Comparison of ENCODE assay signal across 16 mouse cellular contexts in genomic region chr1:187101202-187101601, GRCm38 (mm10).
"Had no signal": no experiment of that assay in that cellular context is flagged by ENCODE, and none has a peak within 500 bp of the region (broad histone marks: within the 10 kb centered on the region; RNA-seq: fewer than 3 reads in every experiment).

No protein-coding gene starts in this region.

- H3K9me3 ChIP-seq: liver, embryonic 13.5 days; neural tube, embryonic 12.5 days; neural tube, embryonic 15.5 days had no signal

- H3K27ac ChIP-seq: layer of hippocampus, adult 2 months; left cerebral cortex, adult 2 months; liver, embryonic 13.5 days; neural tube, embryonic 12.5 days; neural tube, embryonic 15.5 days; stomach, postnatal 0 days had no signal

- DNase-seq: kidney, adult 2 months; kidney, postnatal 25 days; layer of hippocampus, postnatal 36 days; liver, embryonic 13.5 days; midbrain, embryonic 14.5 days; right cerebral cortex, postnatal 14 days; right cerebral cortex, postnatal 4 days; thymus, adult 2 months; thymus, postnatal 25 days had no signal

- H3K9ac ChIP-seq: liver, embryonic 13.5 days; neural tube, embryonic 12.5 days; neural tube, embryonic 15.5 days had no signal

- H3K4me1 ChIP-seq: liver, embryonic 13.5 days; neural tube, embryonic 12.5 days; neural tube, embryonic 15.5 days had no signal

- H3K4me2 ChIP-seq: liver, embryonic 13.5 days; midbrain, embryonic 11.5 days; neural tube, embryonic 12.5 days; neural tube, embryonic 15.5 days had no signal

- H3K36me3 ChIP-seq: liver, embryonic 13.5 days; neural tube, embryonic 12.5 days; neural tube, embryonic 15.5 days had no signal

- H3K27me3 ChIP-seq: liver, embryonic 13.5 days; neural tube, embryonic 12.5 days had no signal

- H3K4me3 ChIP-seq: layer of hippocampus, adult 2 months; left cerebral cortex, adult 2 months; liver, embryonic 13.5 days; neural tube, embryonic 12.5 days; neural tube, embryonic 15.5 days had no signal

- ATAC-seq: intestine, postnatal 0 days had no signal
